Mouse (Mus musculus) hindbrain, postnatal 0 days (tissue): ENCODE measurements at regions not wholly inside any gene's neighbourhood (a gene's known extent, or its start where the extent isn't known, plus 50 kb on each side); places are given as distances from the start of the nearest gene placed in this dataset.

ENCODE experiments used
- ATAC-seq: fragments of 200-750 bp; cut with Nextera tagmentation; 2 replicates; pipeline ENCODE4 v1.8.0; 2017; ENCODE audit warnings: mild to moderate bottlenecking, moderate TSS enrichment, moderate library complexity
- DNase-seq: peaks from one replicate; pipeline ENCODE4 v3.0.0-alpha.2; 2015; ENCODE audit warnings: low spot score
- H3K27ac ChIP-seq: fragments of 300-500 bp; sonication (generic); 2 replicates; pipeline ENCODE4 v1.5.1; 2014; ENCODE audit warnings: mild to moderate bottlenecking
- H3K27me3 ChIP-seq: fragments of 300-500 bp; sonication (generic); 2 replicates; pipeline ENCODE4 v1.6.1; 2014; ENCODE audit warnings: low read length, mixed read lengths; ENCODE audit not compliant: insufficient read depth
- H3K36me3 ChIP-seq: fragments of 300-500 bp; sonication (generic); 2 replicates; pipeline ENCODE4 v1.6.1; 2014; ENCODE audit warnings: low read length, mixed read lengths; ENCODE audit not compliant: insufficient read depth
- H3K4me1 ChIP-seq: fragments of 300-500 bp; sonication (generic); 2 replicates; pipeline ENCODE4 v1.6.1; 2014; ENCODE audit warnings: antibody characterized with exemption, low read length, mixed read lengths; ENCODE audit not compliant: insufficient read depth
- H3K4me2 ChIP-seq: fragments of 300-500 bp; sonication (generic); 2 replicates; pipeline ENCODE4 v1.6.1; 2014; ENCODE audit warnings: low read depth, mild to moderate bottlenecking, low read length, moderate library complexity, mixed read lengths
- H3K4me3 ChIP-seq: fragments of 300-500 bp; sonication (generic); 2 replicates; pipeline ENCODE4 v1.5.1; 2014; ENCODE audit warnings: low read length
- H3K9ac ChIP-seq: fragments of 300-500 bp; sonication (generic); replicated peaks from 2 replicates; pipeline ENCODE4 v1.6.1; 2014; ENCODE audit warnings: mild to moderate bottlenecking, low read length, moderate library complexity, mixed read lengths
- H3K9me3 ChIP-seq: fragments of 300-500 bp; sonication (generic); 2 replicates; pipeline ENCODE4 v1.6.1; 2016; ENCODE audit warnings: low read length, mixed read lengths
- CTCF ChIP-seq: IDR thresholded peaks from 2 replicates; pipeline ENCODE4 v1.5.1; 2016; ENCODE audit warnings: antibody characterized with exemption, control low read depth, low read depth
- whole genome bisulfite sequencing: fragments of 180-500 bp; shearing (Covaris S2); extraction: QIAGEN DNeasy Blood & Tissue Kit; methylation state at CpG from one replicate; pipeline ENCODE4 v1.1.7; 2014; 5-methylcytosine and 5-hydroxymethylcytosine counted together

GRCm38 (mm10) chr6:117510026-117510425 is 331.0 kb upstream of the Zfp637 start:
- ATAC-seq (no peak), DNase-seq (no peak)
- H3K9me3 ChIP-seq = no peaks in the 10 kb centered on the region
- no peak overlapping the region for H3K4me3 ChIP-seq
- H3K4me2 ChIP-seq = no peak overlapping the region
- WGBS = 89% methylated on average over 4 of the region's 4 CpGs
- no peak overlapping the region for H3K27ac ChIP-seq
- H3K4me1 ChIP-seq = no peaks in the 10 kb centered on the region
- no peak overlapping the region for H3K9ac ChIP-seq
- TF ChIP-seq CTCF = no peak
- H3K36me3 ChIP-seq = no peaks in the 10 kb centered on the region
- no peaks in the 10 kb centered on the region for H3K27me3 ChIP-seq

GRCm38 (mm10) chr6:117514831-117515230 is 326.1 kb upstream of the Zfp637 start:
- H3K9me3 ChIP-seq = no peaks in the 10 kb centered on the region

DNA sequence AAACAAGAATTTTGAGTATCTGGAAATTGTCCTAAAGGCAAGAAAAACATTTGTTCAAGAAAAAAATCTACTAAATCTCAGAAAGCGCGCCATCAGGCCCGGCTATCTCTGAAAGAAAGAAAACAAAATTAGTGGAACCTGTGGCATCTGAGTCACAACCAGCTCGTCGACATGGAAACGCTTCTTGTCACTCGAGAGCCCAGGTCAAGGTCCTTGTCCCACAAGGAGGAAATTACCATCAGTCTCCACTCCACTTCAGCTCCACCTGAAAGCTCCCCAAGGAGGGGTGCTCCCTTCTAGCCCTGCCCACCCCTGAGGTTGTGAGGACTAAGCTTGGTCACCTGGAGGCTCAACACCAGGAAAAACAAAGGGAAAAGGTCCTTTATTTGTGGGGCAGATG is 324.1 kb upstream of the Zfp637 start:
- no peaks in the 10 kb centered on the region for H3K9me3 ChIP-seq
- no peak overlapping the region for H3K9ac ChIP-seq
- no peak overlapping the region for H3K27ac ChIP-seq
- WGBS = 86% methylated on average over 7 of the region's 7 CpGs
- H3K36me3 ChIP-seq = no peaks in the 10 kb centered on the region
- no peak overlapping the region for H3K4me2 ChIP-seq
- H3K4me1 ChIP-seq = no peaks in the 10 kb centered on the region
- DNase-seq (no peak), ATAC-seq (no peak)
- no peak overlapping the region for H3K4me3 ChIP-seq
- no peaks in the 10 kb centered on the region for H3K27me3 ChIP-seq
- no peak for TF ChIP-seq CTCF

More at GRCm38 (mm10) chr6:117514831-117515230, 326.1 kb upstream of the Zfp637 start:
- no peak overlapping the region for H3K4me3 ChIP-seq
- no peaks in the 10 kb centered on the region for H3K4me1 ChIP-seq
- WGBS = 86% methylated on average over 5 of the region's 5 CpGs
- no peak overlapping the region for H3K27ac ChIP-seq
- TF ChIP-seq CTCF = no peak
- H3K27me3 ChIP-seq = no peaks in the 10 kb centered on the region
- no peak overlapping the region for H3K9ac ChIP-seq
- no peaks in the 10 kb centered on the region for H3K36me3 ChIP-seq
- DNase-seq (no peak), ATAC-seq (no peak)
- H3K4me2 ChIP-seq = no peak overlapping the region

DNA sequence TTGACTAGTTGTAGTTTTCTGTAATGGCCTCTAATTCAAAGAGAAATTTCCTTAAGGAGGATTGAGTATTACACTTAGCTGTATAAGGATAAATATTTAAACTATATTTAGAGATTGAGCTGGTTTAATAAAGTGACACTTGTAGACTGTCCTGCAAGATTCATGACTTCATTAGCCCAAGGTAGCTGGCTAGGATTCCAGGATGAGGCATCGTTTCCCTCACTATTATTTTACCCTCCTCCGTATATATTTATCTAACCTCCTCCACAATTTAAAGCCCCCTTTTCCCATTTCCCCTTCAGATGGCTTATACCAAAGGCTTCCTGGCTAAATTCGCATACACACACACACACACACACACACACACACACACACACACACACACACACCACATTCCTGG is 322.0 kb upstream of the Zfp637 start:
- no peak for ATAC-seq
- 88% methylated on average over 3 of the region's 3 CpGs for WGBS
- H3K9ac ChIP-seq = no peak overlapping the region
- TF ChIP-seq CTCF = no peak
- H3K27me3 ChIP-seq = no peaks in the 10 kb centered on the region
- DNase-seq = no peak
- no peak overlapping the region for H3K27ac ChIP-seq
- no peak overlapping the region for H3K4me3 ChIP-seq
- H3K4me2 ChIP-seq = no peak overlapping the region
- no peaks in the 10 kb centered on the region for H3K4me1 ChIP-seq
- H3K9me3 ChIP-seq = no peaks in the 10 kb centered on the region
- no peaks in the 10 kb centered on the region for H3K36me3 ChIP-seq

DNA sequence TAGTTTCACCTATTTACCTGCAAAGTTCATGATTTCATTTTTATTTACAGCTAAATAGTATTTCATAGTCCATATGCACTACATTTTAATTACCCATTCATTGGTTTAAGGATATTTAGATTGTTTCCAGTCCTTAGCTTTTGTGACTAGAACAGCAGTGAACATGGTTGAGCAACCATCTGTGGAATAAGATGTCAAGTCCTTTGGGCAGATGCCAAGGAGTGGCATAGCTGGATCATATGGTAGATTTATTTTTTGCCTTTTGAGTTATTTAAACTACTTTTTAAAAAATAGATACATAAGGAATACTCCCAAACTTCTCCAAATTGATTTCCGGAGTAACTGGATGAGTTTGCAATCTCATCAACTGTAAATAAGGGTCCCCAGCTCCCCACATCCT is 321.5 kb upstream of the Zfp637 start:
- H3K4me2 ChIP-seq = no peak overlapping the region
- ATAC-seq (no peak), DNase-seq (peak; percentile 18)
- no peaks in the 10 kb centered on the region for H3K36me3 ChIP-seq
- no peak overlapping the region for H3K4me3 ChIP-seq
- no peak overlapping the region for H3K9ac ChIP-seq
- no peak overlapping the region for H3K27ac ChIP-seq
- TF ChIP-seq CTCF = no peak
- no peaks in the 10 kb centered on the region for H3K27me3 ChIP-seq
- no peaks in the 10 kb centered on the region for H3K4me1 ChIP-seq
- 97% methylated on average over 1 of the region's 1 CpGs for WGBS
- H3K9me3 ChIP-seq = no peaks in the 10 kb centered on the region

- H3K27me3 ChIP-seq = no peaks in the 10 kb centered on the region
- H3K9me3 ChIP-seq = no peaks in the 10 kb centered on the region
- 68% methylated on average over 22 of the region's 22 CpGs for WGBS
- no peak overlapping the region for H3K4me2 ChIP-seq
- H3K27ac ChIP-seq = no peak overlapping the region
- no peak for ATAC-seq
- no peak overlapping the region for H3K9ac ChIP-seq
- TF ChIP-seq CTCF = no peak
- no peak overlapping the region for H3K4me3 ChIP-seq
- peak; percentile 4 for DNase-seq
- H3K36me3 ChIP-seq = no peaks in the 10 kb centered on the region
- H3K4me1 ChIP-seq = no peaks in the 10 kb centered on the region
Observed at GRCm38 (mm10) chr6:117526161-117526935, 314.6 kb upstream of the Zfp637 start.

DNA sequence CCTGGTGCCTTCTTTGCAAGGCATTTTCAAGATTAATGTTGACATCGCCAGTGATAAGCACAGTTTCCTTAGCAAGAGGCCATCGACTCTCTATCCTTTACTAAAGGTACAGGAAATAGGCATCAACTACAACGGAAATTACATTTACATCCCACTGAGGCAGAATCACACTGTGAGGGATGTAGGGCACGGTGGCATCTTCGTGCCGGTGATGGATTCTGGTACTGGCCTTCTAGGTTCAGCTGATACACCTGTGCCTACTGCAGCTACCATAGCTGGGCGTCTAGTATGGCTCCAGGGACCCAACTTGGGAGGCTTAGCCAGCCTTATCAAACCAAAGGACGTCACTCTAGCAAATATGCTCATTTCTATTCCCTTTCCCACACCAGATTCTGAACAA is 313.5 kb upstream of the Zfp637 start:
- no peaks in the 10 kb centered on the region for H3K27me3 ChIP-seq
- H3K4me3 ChIP-seq = no peak overlapping the region
- H3K9ac ChIP-seq = no peak overlapping the region
- no peak overlapping the region for H3K4me2 ChIP-seq
- TF ChIP-seq CTCF = no peak
- no peaks in the 10 kb centered on the region for H3K36me3 ChIP-seq
- no peaks in the 10 kb centered on the region for H3K9me3 ChIP-seq
- no peak overlapping the region for H3K27ac ChIP-seq
- DNase-seq (no peak), ATAC-seq (no peak)
- WGBS = 87% methylated on average over 8 of the region's 8 CpGs
- no peaks in the 10 kb centered on the region for H3K4me1 ChIP-seq
